Mouse (Mus musculus): ENCODE measurements at regions not wholly inside any gene's neighbourhood (a gene's known extent, or its start where the extent isn't known, plus 50 kb on each side); places are given as distances from the start of the nearest gene placed in this dataset.
A peak's percentile ranks its signal among the peaks of the same experiment; 100 is the strongest.

- Histone ChIP-seq H3K9me3 (ENCODE audit: control insufficient read depth) (no peaks in the 10 kb centered on the region), H3K4me1 (replicated peaks; ENCODE audit: control insufficient read depth, insufficient read depth, low read length) (0 out of 2 replicates have a peak, but pooled peaks cover 4% of the 10 kb centered on the region), H3K4me2 (replicated peaks; ENCODE audit: low read depth) (no peak overlapping the region), H3K27ac (ENCODE audit: low read depth, low read length) (no peak overlapping the region), H3K36me3 (ENCODE audit: control insufficient read depth, insufficient read depth) (no peaks in the 10 kb centered on the region), H3K4me3 (ENCODE audit: low read depth, low read length) (no peak overlapping the region), H3K27me3 (replicated peaks; ENCODE audit: control insufficient read depth, insufficient read depth, low read length) (no peaks in the 10 kb centered on the region), H3K9ac (ENCODE audit: low read depth, low read length) (no peak overlapping the region)
- no peak for TF ChIP-seq CTCF (IDR thresholded peaks at IDR 0.05; ENCODE audit: low read depth)
- 79% methylated on average over 3 of the region's 3 CpGs for WGBS
- ATAC-seq: no peak
Measured at GRCm38 (mm10) chr15:5504502-5504901, 260.5 kb upstream of the Ptger4 start.

- no peaks in the 10 kb centered on the region for H3K27me3 ChIP-seq (replicated peaks; ENCODE audit: control insufficient read depth, insufficient read depth, low read length)
- 0 out of 2 replicates have a peak, but pooled peaks cover 8% of the 10 kb centered on the region for H3K4me1 ChIP-seq (replicated peaks; ENCODE audit: control insufficient read depth, insufficient read depth, low read length)
- H3K9me3 ChIP-seq (ENCODE audit: control insufficient read depth): no peaks in the 10 kb centered on the region
- 45% methylated on average over 5 of the region's 5 CpGs for WGBS
- H3K4me3 ChIP-seq (ENCODE audit: low read depth, low read length): no peak overlapping the region
- no peaks in the 10 kb centered on the region for H3K36me3 ChIP-seq (ENCODE audit: control insufficient read depth, insufficient read depth)
- H3K27ac ChIP-seq (ENCODE audit: low read depth, low read length): peak overlapping the region; percentile 36; the same call in 1 of the 2 replicates
- H3K4me2 ChIP-seq (replicated peaks; ENCODE audit: low read depth): no peak overlapping the region; the same call in 1 of the 2 replicates
- H3K9ac ChIP-seq (ENCODE audit: low read depth, low read length): no peak overlapping the region
- peak; percentile 83 for ATAC-seq
- TF ChIP-seq CTCF (IDR thresholded peaks at IDR 0.05; ENCODE audit: low read depth): no peak
Measured at GRCm38 (mm10) chr15:5506848-5507544, 263.0 kb upstream of the Ptger4 start.

- no peak for TF ChIP-seq CTCF (IDR thresholded peaks at IDR 0.05; ENCODE audit: low read depth)
- Histone ChIP-seq H3K27ac (ENCODE audit: low read depth, low read length) (peak overlapping the region; percentile 36; the same call in 1 of the 2 replicates), H3K9ac (ENCODE audit: low read depth, low read length) (no peak overlapping the region), H3K4me2 (replicated peaks; ENCODE audit: low read depth) (no peak overlapping the region; the same call in 1 of the 2 replicates), H3K4me1 (replicated peaks; ENCODE audit: control insufficient read depth, insufficient read depth, low read length) (0 out of 2 replicates have a peak, but pooled peaks cover 8% of the 10 kb centered on the region), H3K36me3 (ENCODE audit: control insufficient read depth, insufficient read depth) (no peaks in the 10 kb centered on the region), H3K4me3 (ENCODE audit: low read depth, low read length) (no peak overlapping the region), H3K27me3 (replicated peaks; ENCODE audit: control insufficient read depth, insufficient read depth, low read length) (no peaks in the 10 kb centered on the region), H3K9me3 (ENCODE audit: control insufficient read depth) (no peaks in the 10 kb centered on the region)
- ATAC-seq: peak; percentile 81
- 44% methylated on average over 3 of the region's 3 CpGs for WGBS
Measured at GRCm38 (mm10) chr15:5507545-5507913, 263.5 kb upstream of the Ptger4 start.

- TF ChIP-seq CTCF (IDR thresholded peaks at IDR 0.05; ENCODE audit: low read depth): no peak
- no peak for ATAC-seq
- WGBS: 65% methylated on average over 3 of the region's 3 CpGs
Measured at GRCm38 (mm10) chr15:5510056-5510455, 266.1 kb upstream of the Ptger4 start.

GRCm38 (mm10) chr15:5511046-5511445, 267.1 kb upstream of the Ptger4 start:
- no peaks in the 10 kb centered on the region for H3K9me3 ChIP-seq (ENCODE audit: control insufficient read depth)

More at GRCm38 (mm10) chr15:5510056-5510455, 266.1 kb upstream of the Ptger4 start:
- H3K4me2 ChIP-seq (replicated peaks; ENCODE audit: low read depth): no peak overlapping the region
- H3K27me3 ChIP-seq (replicated peaks; ENCODE audit: control insufficient read depth, insufficient read depth, low read length): no peaks in the 10 kb centered on the region
- 0 out of 2 replicates have a peak, but pooled peaks cover 8% of the 10 kb centered on the region for H3K4me1 ChIP-seq (replicated peaks; ENCODE audit: control insufficient read depth, insufficient read depth, low read length)
- H3K9ac ChIP-seq (ENCODE audit: low read depth, low read length): no peak overlapping the region
- no peak overlapping the region for H3K4me3 ChIP-seq (ENCODE audit: low read depth, low read length)
- no peaks in the 10 kb centered on the region for H3K9me3 ChIP-seq (ENCODE audit: control insufficient read depth)
- H3K36me3 ChIP-seq (ENCODE audit: control insufficient read depth, insufficient read depth): no peaks in the 10 kb centered on the region
- H3K27ac ChIP-seq (ENCODE audit: low read depth, low read length): no peak overlapping the region

GRCm38 (mm10) chr15:5512546-5512945, 268.6 kb upstream of the Ptger4 start:
- no peak for ATAC-seq

More at GRCm38 (mm10) chr15:5511046-5511445, 267.1 kb upstream of the Ptger4 start:
- Histone ChIP-seq H3K4me1 (replicated peaks; ENCODE audit: control insufficient read depth, insufficient read depth, low read length) (0 out of 2 replicates have a peak, but pooled peaks cover 4% of the 10 kb centered on the region), H3K27ac (ENCODE audit: low read depth, low read length) (no peak overlapping the region), H3K4me2 (replicated peaks; ENCODE audit: low read depth) (no peak overlapping the region), H3K9ac (ENCODE audit: low read depth, low read length) (no peak overlapping the region), H3K36me3 (ENCODE audit: control insufficient read depth, insufficient read depth) (no peaks in the 10 kb centered on the region), H3K27me3 (replicated peaks; ENCODE audit: control insufficient read depth, insufficient read depth, low read length) (no peaks in the 10 kb centered on the region), H3K4me3 (ENCODE audit: low read depth, low read length) (no peak overlapping the region)
- WGBS: 93% methylated on average over 3 of the region's 3 CpGs
- no peak for ATAC-seq
- no peak for TF ChIP-seq CTCF (IDR thresholded peaks at IDR 0.05; ENCODE audit: low read depth)

More at GRCm38 (mm10) chr15:5512546-5512945, 268.6 kb upstream of the Ptger4 start:
- Histone ChIP-seq H3K4me1 (replicated peaks; ENCODE audit: control insufficient read depth, insufficient read depth, low read length) (0 out of 2 replicates have a peak, but pooled peaks cover 4% of the 10 kb centered on the region), H3K4me2 (replicated peaks; ENCODE audit: low read depth) (no peak overlapping the region), H3K9ac (ENCODE audit: low read depth, low read length) (no peak overlapping the region), H3K27ac (ENCODE audit: low read depth, low read length) (peak overlapping the region; percentile 46; the same call in 1 of the 2 replicates), H3K36me3 (ENCODE audit: control insufficient read depth, insufficient read depth) (no peaks in the 10 kb centered on the region), H3K9me3 (ENCODE audit: control insufficient read depth) (no peaks in the 10 kb centered on the region), H3K4me3 (ENCODE audit: low read depth, low read length) (no peak overlapping the region), H3K27me3 (replicated peaks; ENCODE audit: control insufficient read depth, insufficient read depth, low read length) (no peaks in the 10 kb centered on the region)
- TF ChIP-seq CTCF (IDR thresholded peaks at IDR 0.05; ENCODE audit: low read depth): no peak
- 81% methylated on average over 5 of the region's 5 CpGs for WGBS

Data from intestine, postnatal 0 days (tissue).